Mouse (Mus musculus) midbrain, postnatal 0 days (tissue): ENCODE measurements around the gene Cplx3. TPM values are rescaled to one million over a fixed set of nuclear protein-coding genes. Genes with fewer than 3 reads are reported as not detected.

ENCODE experiments used
- ATAC-seq: fragments of 200-750 bp; cut with Nextera tagmentation; 2 replicates; pipeline ENCODE4 v1.8.0; 2017; ENCODE audit warnings: moderate number of reproducible peaks, mild to moderate bottlenecking, moderate TSS enrichment, moderate library complexity; ENCODE audit not compliant: low FRiP score
- DNase-seq: peaks from one replicate; pipeline ENCODE4 v3.0.0-alpha.2; 2015; ENCODE audit warnings: low spot score
- H3K27ac ChIP-seq: fragments of 300-500 bp; sonication (generic); 2 replicates; pipeline ENCODE4 v1.5.1; 2014; ENCODE audit warnings: low read depth, mild to moderate bottlenecking, low read length, mixed read lengths
- H3K27me3 ChIP-seq: fragments of 300-500 bp; sonication (generic); 2 replicates; pipeline ENCODE4 v1.6.1; 2014; ENCODE audit warnings: low read length, control low read depth, mixed read lengths; ENCODE audit not compliant: insufficient read depth
- H3K36me3 ChIP-seq: fragments of 300-500 bp; sonication (generic); 2 replicates; pipeline ENCODE4 v1.6.1; 2014; ENCODE audit warnings: low read length, control low read depth, mixed read lengths; ENCODE audit not compliant: insufficient read depth
- H3K4me1 ChIP-seq: fragments of 300-500 bp; sonication (generic); 2 replicates; pipeline ENCODE4 v1.6.1; 2014; ENCODE audit warnings: mild to moderate bottlenecking, control low read depth, antibody characterized with exemption, low read length, mixed read lengths; ENCODE audit not compliant: insufficient read depth
- H3K4me2 ChIP-seq: fragments of 300-500 bp; sonication (generic); 2 replicates; pipeline ENCODE4 v1.6.1; 2014; ENCODE audit warnings: low read depth, mild to moderate bottlenecking, low read length, mixed read lengths; ENCODE audit not compliant: poor library complexity, severe bottlenecking
- H3K4me3 ChIP-seq: fragments of 300-500 bp; sonication (generic); 2 replicates; pipeline ENCODE4 v1.5.1; 2014; ENCODE audit warnings: low read depth, mild to moderate bottlenecking, low read length, moderate library complexity
- H3K9ac ChIP-seq: fragments of 300-500 bp; sonication (generic); replicated peaks from 2 replicates; pipeline ENCODE4 v1.6.1; 2014; ENCODE audit warnings: mild to moderate bottlenecking, low read length, moderate library complexity, mixed read lengths; ENCODE audit not compliant: poor library complexity, severe bottlenecking
- H3K9me3 ChIP-seq: fragments of 300-500 bp; sonication (generic); 2 replicates; pipeline ENCODE4 v1.6.1; 2016; ENCODE audit warnings: low read length, control low read depth
- CTCF ChIP-seq: IDR thresholded peaks from 2 replicates; pipeline ENCODE4 v1.5.1; 2016; ENCODE audit warnings: antibody characterized with exemption, mild to moderate bottlenecking
- WGBS: fragments of 180-500 bp; shearing (Covaris S2); extraction: QIAGEN DNeasy Blood & Tissue Kit; methylation state at CpG from one replicate; pipeline ENCODE4 v1.1.7; 2014; 5-methylcytosine and 5-hydroxymethylcytosine counted together
- polyA plus RNA-seq: library from polyadenylated mRNA; unstranded; fragments of >200 nt; fragmentation: Nextera tagmentation; extraction: Ambion mirVana; gene quantifications from 2 replicates; pipeline ENCODE4 v1.2.1, GENCODE M21; 2015
- total RNA-seq: library from RNA; depleted of rRNA; stranded (reverse); fragments of >200 nt; gene quantifications from 2 replicates; pipeline ENCODE4 v1.2.3, GENCODE M21; 2014

The Cplx3 gene
- total and polyA plus RNA-seq, 2 experiments from 2014 or later, result 1.9 TPM; not detected in 1

DNA sequence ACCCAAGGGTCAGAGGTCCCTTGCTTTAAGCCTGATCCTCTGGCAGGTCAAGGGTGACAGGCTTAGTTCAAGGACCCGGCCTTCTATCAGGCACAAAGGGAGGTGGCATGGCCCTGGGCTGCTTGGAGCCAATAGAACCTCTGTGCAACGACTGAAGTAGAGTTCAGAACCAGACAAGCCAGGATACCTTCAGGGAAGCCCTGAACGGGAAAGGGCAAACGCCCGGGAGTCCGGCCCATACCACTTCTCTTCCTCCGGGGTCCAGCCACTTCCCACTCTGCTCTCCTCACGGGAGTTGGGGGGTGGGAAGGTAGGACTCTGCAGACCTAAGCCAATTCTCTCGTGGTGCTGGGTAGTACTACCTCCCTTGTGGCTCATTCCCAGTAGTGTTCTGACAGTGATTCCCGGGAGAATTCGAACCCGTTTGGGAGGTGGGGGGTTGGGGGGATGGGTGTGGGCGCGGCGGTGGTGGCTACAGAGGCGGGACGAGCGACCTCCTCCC, 38.4 kb upstream of the Cplx3 start:
- DNase-seq (no peak), ATAC-seq (no peak)
- Histone ChIP-seq H3K4me2 (peak overlapping the region; percentile 74), H3K36me3 (peaks cover 11% of the 10 kb centered on the region; the same call in 1 of the 2 replicates), H3K27me3 (no peaks in the 10 kb centered on the region), H3K27ac (peak overlapping the region; percentile 92), H3K9me3 (no peaks in the 10 kb centered on the region), H3K4me1 (peaks cover 34% of the 10 kb centered on the region), H3K4me3 (peak overlapping the region; percentile 93), H3K9ac (peak overlapping the region; percentile 100)
- 0% methylated on average over 18 of the region's 18 CpGs for WGBS
- TF ChIP-seq CTCF, result no peak

DNA sequence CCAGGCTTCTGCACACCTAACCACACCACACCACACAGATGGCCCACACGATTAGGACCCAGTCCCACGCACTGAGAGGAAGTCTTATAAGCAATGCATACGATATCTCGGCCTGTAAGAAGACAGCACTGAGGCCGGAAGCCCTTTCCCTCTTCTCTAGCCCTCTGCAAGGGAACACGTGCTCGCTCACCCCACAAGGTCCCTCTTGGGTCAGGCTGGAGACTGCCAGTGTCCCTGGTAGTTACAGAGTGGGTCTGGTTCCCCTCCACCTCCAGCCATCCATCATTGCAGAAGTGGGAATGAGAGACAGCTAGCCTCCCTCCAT, 37.7 kb upstream of the Cplx3 start:
- H3K36me3 ChIP-seq, result peaks cover 11% of the 10 kb centered on the region; the same call in 1 of the 2 replicates
- peak overlapping the region; percentile 100 for H3K9ac ChIP-seq
- WGBS, result 57% methylated on average over 7 of the region's 7 CpGs
- H3K4me1 ChIP-seq, result peaks cover 37% of the 10 kb centered on the region
- no peaks in the 10 kb centered on the region for H3K9me3 ChIP-seq
- TF ChIP-seq CTCF, result no peak
- peak overlapping the region; percentile 93 for H3K4me3 ChIP-seq
- no peak for ATAC-seq
- H3K4me2 ChIP-seq, result peak overlapping the region; percentile 74
- DNase-seq, result no peak
- no peak overlapping the region for H3K27ac ChIP-seq
- H3K27me3 ChIP-seq, result no peaks in the 10 kb centered on the region

DNA sequence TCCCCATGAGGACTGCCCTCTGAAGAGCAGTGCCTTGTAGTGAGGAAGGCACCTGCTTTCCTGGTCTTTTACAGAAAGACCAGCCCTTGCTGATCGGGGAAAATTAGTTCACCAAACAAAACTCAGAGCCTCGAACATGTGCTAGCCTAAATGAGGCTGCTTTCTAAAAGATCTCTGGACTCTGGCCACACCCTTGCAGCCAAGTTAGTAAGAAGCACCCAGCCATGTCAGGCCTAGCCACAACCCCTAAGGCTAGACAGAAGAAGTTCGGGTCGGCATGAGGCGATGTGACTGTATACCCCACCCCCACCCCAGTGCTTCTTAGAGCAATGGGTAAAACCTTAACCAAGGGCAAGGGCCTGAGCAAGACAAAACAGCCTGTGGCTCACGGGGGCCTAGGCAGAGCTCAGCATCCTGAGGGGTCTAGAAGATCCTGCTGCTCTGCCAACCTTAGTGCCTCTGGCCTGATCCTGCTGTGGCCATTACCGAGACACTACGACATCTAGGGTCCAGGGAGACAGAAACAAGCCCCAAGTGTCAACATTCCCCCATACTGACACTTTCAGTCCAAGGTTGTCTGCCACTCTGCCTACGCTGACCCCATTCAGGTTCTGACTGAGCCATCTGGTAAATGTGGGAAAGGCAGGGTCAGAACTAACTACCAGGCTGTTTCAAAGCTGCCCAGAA, 37.2 kb upstream of the Cplx3 start:
- Histone ChIP-seq H3K9ac (peak overlapping the region; percentile 100), H3K36me3 (peaks cover 11% of the 10 kb centered on the region; the same call in 1 of the 2 replicates), H3K4me3 (peak overlapping the region; percentile 93), H3K9me3 (no peaks in the 10 kb centered on the region), H3K4me2 (peak overlapping the region; percentile 74), H3K27ac (no peak overlapping the region), H3K4me1 (peaks cover 40% of the 10 kb centered on the region), H3K27me3 (no peaks in the 10 kb centered on the region)
- no peak for ATAC-seq
- no peak for TF ChIP-seq CTCF
- no peak for DNase-seq
- 68% methylated on average over 9 of the region's 9 CpGs for WGBS

- Histone ChIP-seq H3K27me3 (no peaks in the 10 kb centered on the region), H3K27ac (no peak overlapping the region), H3K9me3 (no peaks in the 10 kb centered on the region), H3K4me1 (peaks cover 40% of the 10 kb centered on the region), H3K36me3 (peaks cover 11% of the 10 kb centered on the region; the same call in 1 of the 2 replicates), H3K4me3 (no peak overlapping the region), H3K4me2 (0 out of 2 replicates have a peak overlapping the region, but pooled peaks have one; percentile 74), H3K9ac (no peak overlapping the region)
- no peak for ATAC-seq
- DNase-seq, result no peak
- TF ChIP-seq CTCF, result no peak
- WGBS, result 84% methylated on average over 13 of the region's 13 CpGs
These were observed 35.9 kb upstream of the Cplx3 start for GRCm38 (mm10) chr9:57641775-57642550.

- DNase-seq, result no peak
- TF ChIP-seq CTCF, result no peak
- Histone ChIP-seq H3K27ac (no peak overlapping the region), H3K36me3 (peaks cover 11% of the 10 kb centered on the region; the same call in 1 of the 2 replicates), H3K9me3 (no peaks in the 10 kb centered on the region), H3K4me3 (no peak overlapping the region), H3K27me3 (no peaks in the 10 kb centered on the region), H3K4me1 (peaks cover 40% of the 10 kb centered on the region), H3K4me2 (0 out of 2 replicates have a peak overlapping the region, but pooled peaks have one; percentile 37), H3K9ac (no peak overlapping the region)
- 82% methylated on average over 1 of the region's 1 CpGs for WGBS
- ATAC-seq, result no peak
These were observed 34.9 kb upstream of the Cplx3 start for GRCm38 (mm10) chr9:57641022-57641421.

DNA sequence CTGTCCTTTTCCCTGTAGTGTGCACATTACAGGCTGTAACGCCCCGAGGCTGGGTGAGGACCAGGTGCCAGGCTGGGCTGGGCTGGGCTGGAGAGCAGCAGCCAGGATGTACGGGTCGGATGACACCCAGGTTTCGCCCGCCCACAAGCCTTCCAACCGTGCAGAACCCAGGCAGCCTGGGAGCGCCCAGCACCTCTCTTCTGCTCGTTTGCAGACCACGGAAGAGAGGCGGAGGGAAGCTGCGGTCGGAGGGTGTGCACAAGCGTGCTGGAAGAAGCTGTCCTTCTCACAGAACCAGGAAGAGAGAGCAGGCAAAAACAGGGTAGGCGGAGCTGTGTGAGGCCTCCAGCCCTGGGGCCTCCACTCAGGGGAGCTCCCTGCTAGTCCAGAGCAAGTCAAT, 34.3 kb upstream of the Cplx3 start:
- Histone ChIP-seq H3K9me3 (no peaks in the 10 kb centered on the region), H3K27me3 (no peaks in the 10 kb centered on the region), H3K4me1 (peaks cover 40% of the 10 kb centered on the region), H3K27ac (peak overlapping the region; percentile 51; the same call in 1 of the 2 replicates), H3K4me2 (peak overlapping the region; percentile 37), H3K4me3 (no peak overlapping the region), H3K9ac (peak overlapping the region; percentile 36; the same call in 1 of the 2 replicates), H3K36me3 (peaks cover 11% of the 10 kb centered on the region; the same call in 1 of the 2 replicates)
- WGBS, result 35% methylated on average over 15 of the region's 15 CpGs
- no peak for ATAC-seq
- no peak for DNase-seq
- TF ChIP-seq CTCF, result no peak
